Mouse (Mus musculus): Measurements from ENCODE around the gene Dgkd.
"Not testable (repeated sequence)": the region's sequence is repeated elsewhere in the genome, so short reads cannot be mapped to it uniquely, and the experiment has no call there.

The Dgkd gene

GRCm38 (mm10) chr1:87852892-87853600, at the start of gene Dgkd:
Dgkd (plus strand) TSS chr1:87853287.
- DNase-seq (ENCODE audit: low spot score in 2 of 2): peak; percentile 60 to 84

GRCm38 (mm10) chr1:87803576-87803975, 49.5 kb upstream of the Dgkd start, which contains the start of gene Sag:
Sag (plus strand) TSS chr1:87803680.
- DNase-seq (ENCODE audit: low spot score in 2 of 2): no peak

- DNase-seq (ENCODE audit: low spot score in 2 of 2): no peak
Measured at GRCm38 (mm10) chr1:87807751-87808150, 45.3 kb upstream of the Dgkd start.

GRCm38 (mm10) chr1:87811391-87811790, 41.7 kb upstream of the Dgkd start:
- DNase-seq (ENCODE audit: low spot score in 2 of 2): no peak

- no peak for DNase-seq (ENCODE audit: low spot score in 2 of 2)
Measured at GRCm38 (mm10) chr1:87812061-87812460, 41.0 kb upstream of the Dgkd start.

GRCm38 (mm10) chr1:87813155-87813554, 39.9 kb upstream of the Dgkd start:
- no peak for DNase-seq (ENCODE audit: low spot score in 2 of 2)

GRCm38 (mm10) chr1:87813681-87814080, 39.4 kb upstream of the Dgkd start:
- DNase-seq (ENCODE audit: low spot score in 2 of 2): no peak

- no peak for DNase-seq (ENCODE audit: low spot score in 2 of 2)
Measured at GRCm38 (mm10) chr1:87824420-87824995, 28.6 kb upstream of the Dgkd start.

- DNase-seq (ENCODE audit: low spot score in 2 of 2): no peak
Measured at GRCm38 (mm10) chr1:87825281-87825680, 27.8 kb upstream of the Dgkd start.

- DNase-seq (ENCODE audit: low spot score in 2 of 2): no peak
Measured at GRCm38 (mm10) chr1:87825991-87826390, 27.1 kb upstream of the Dgkd start.

- no peak for DNase-seq (ENCODE audit: low spot score in 2 of 2)
Measured at GRCm38 (mm10) chr1:87826474-87826873, 26.6 kb upstream of the Dgkd start.

GRCm38 (mm10) chr1:87827476-87827875, 25.6 kb upstream of the Dgkd start:
- not testable (repeated sequence) for DNase-seq (ENCODE audit: low spot score in 2 of 2)

- peak; percentile 73 to 82 for DNase-seq (ENCODE audit: low spot score in 2 of 2)
Measured at GRCm38 (mm10) chr1:87828185-87828584, 24.9 kb upstream of the Dgkd start.

GRCm38 (mm10) chr1:87828926-87829580, 24.0 kb upstream of the Dgkd start:
- no peak for DNase-seq (ENCODE audit: low spot score in 2 of 2)

GRCm38 (mm10) chr1:87829621-87830211, 23.4 kb upstream of the Dgkd start:
- DNase-seq (ENCODE audit: low spot score in 2 of 2): peak; percentile 59 to 61

GRCm38 (mm10) chr1:87836453-87836852, 16.6 kb upstream of the Dgkd start:
- no peak for DNase-seq (ENCODE audit: low spot score in 2 of 2)

- no peak for DNase-seq (ENCODE audit: low spot score in 2 of 2)
Measured at GRCm38 (mm10) chr1:87837018-87837417, 16.1 kb upstream of the Dgkd start.

- DNase-seq (ENCODE audit: low spot score in 2 of 2): no peak
Measured at GRCm38 (mm10) chr1:87840411-87841208, 12.5 kb upstream of the Dgkd start.

GRCm38 (mm10) chr1:87846801-87847474, 6.1 kb upstream of the Dgkd start:
- DNase-seq (ENCODE audit: low spot score in 2 of 2): peak; percentile 78 to 85

- DNase-seq (ENCODE audit: low spot score in 2 of 2): no peak
Measured at GRCm38 (mm10) chr1:87847475-87848168, 5.5 kb upstream of the Dgkd start.
